Mouse (Mus musculus): ENCODE measurements at regions not wholly inside any gene's neighbourhood (a gene's known extent, or its start where the extent isn't known, plus 50 kb on each side); places are given as distances from the start of the nearest gene placed in this dataset.

- TF ChIP-seq TAL1 (IDR thresholded peaks at IDR 0.05; ENCODE audit: low read length) (no peak), CHD1 (IDR thresholded peaks at IDR 0.05; ENCODE audit: low read depth, low read length) (no peak), USF1 (IDR thresholded peaks at IDR 0.05; ENCODE audit: low read depth, low read length) (no peak), ZC3H11A (IDR thresholded peaks at IDR 0.05; ENCODE audit: low read depth, low read length) (no peak), ZNF384 (IDR thresholded peaks at IDR 0.05; ENCODE audit: low read depth, low read length) (no peak), JUND (IDR thresholded peaks at IDR 0.05; ENCODE audit: low read depth, low read length) (no peak), CHD2 (IDR thresholded peaks at IDR 0.05; ENCODE audit: low read length) (no peak), GABPA (IDR thresholded peaks at IDR 0.05; ENCODE audit: low read depth, low read length) (no peak), CTCF (IDR thresholded peaks at IDR 0.05 in 2 of 3, conservative IDR thresholded peaks at IDR 0.05 in 1 of 3; ENCODE audit: control insufficient read depth in 1 of 3, insufficient read depth in 1 of 3, low read depth in 2 of 3, low read length in 3 of 3, poor library complexity in 1 of 3, severe bottlenecking in 1 of 3) (no peak), POLR2A (IDR thresholded peaks at IDR 0.05; ENCODE audit: control insufficient read depth in 1 of 2, insufficient read depth in 1 of 2, low read depth in 1 of 2, low read length in 2 of 2, poor library complexity in 1 of 2) (no peak)
These were observed 232.3 kb upstream of the Gm12728 start for GRCm38 (mm10) chr4:105557396-105557795.
